Mouse (Mus musculus): Measurements from ENCODE around the gene Atoh8. TPM values are rescaled to one million over a fixed set of nuclear protein-coding genes. Genes with fewer than 3 reads are reported as not detected.

The Atoh8 gene
- polyA plus RNA-seq, 1 experiment from 2014 or later: 19.8 TPM

DNA sequence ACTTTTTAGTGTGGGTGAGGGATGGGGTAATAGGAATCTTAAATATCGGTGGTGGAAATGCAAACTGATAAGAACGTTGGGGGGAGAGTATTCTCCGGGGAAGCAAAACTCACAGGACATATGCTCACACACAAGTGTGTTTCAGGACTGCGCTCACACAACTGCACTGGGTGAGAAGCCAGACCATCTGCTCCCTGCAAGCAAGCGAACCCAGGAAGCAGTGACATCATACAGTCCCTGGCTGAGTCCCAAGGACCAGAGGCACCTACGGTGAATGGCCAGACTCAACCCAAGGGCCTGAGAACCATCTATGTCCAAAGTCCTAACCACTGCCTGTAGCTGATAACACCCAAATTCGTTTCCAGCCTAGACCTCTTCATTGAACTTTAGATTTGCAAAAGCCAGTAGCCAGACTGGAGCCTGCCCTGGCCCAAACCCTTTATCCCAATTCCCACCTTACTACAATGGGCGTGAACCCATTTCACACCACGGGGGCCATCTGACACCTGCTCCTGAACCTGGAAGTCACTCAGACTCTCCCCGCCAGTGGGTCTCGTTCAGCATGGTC, 35.7 kb upstream of the Atoh8 start:
- Histone ChIP-seq H3K9ac (no peak overlapping the region), H3K27ac (no peak overlapping the region), H3K27me3 (peaks cover 4% of the 10 kb centered on the region; the same call in 1 of the 2 replicates), H3K4me2 (no peak overlapping the region), H3K36me3 (no peaks in the 10 kb centered on the region), H3K9me3 (peaks cover under 1% of the 10 kb centered on the region; the same call in 1 of the 2 replicates), H3K4me3 (no peak overlapping the region), H3K4me1 (no peaks in the 10 kb centered on the region)
- 83% methylated on average over 11 of the region's 11 CpGs for whole genome bisulfite sequencing
- ATAC-seq (ENCODE audit: insufficient number of reproducible peaks, insufficient read depth, low FRiP score, low TSS enrichment, low read depth): no peak

DNA sequence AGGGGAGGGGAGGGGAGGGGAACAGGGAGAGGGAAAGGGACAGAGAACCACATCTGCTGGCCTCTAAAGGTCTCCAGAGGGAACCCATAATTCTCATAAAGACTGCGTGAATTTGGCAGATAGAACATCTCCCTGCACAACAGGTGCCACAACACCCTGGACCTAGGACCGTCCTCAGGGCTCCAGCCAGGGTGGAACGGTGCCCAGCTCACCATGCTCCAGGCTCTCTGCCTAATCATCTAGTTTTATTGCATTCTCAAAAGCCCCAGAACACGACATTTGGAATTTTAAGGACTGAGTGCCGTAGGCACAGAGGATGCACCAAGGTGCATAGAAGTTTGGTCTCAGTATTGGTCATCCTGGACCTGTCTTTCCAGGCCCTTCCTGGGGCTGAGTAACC, 34.9 kb upstream of the Atoh8 start:
- Histone ChIP-seq H3K36me3 (no peaks in the 10 kb centered on the region), H3K27ac (no peak overlapping the region), H3K27me3 (peaks cover 11% of the 10 kb centered on the region; the same call in 1 of the 2 replicates), H3K4me2 (no peak overlapping the region), H3K4me1 (no peaks in the 10 kb centered on the region), H3K9me3 (no peaks in the 10 kb centered on the region), H3K9ac (no peak overlapping the region), H3K4me3 (no peak overlapping the region)
- ATAC-seq (ENCODE audit: insufficient number of reproducible peaks, insufficient read depth, low FRiP score, low TSS enrichment, low read depth): no peak
- WGBS: 86% methylated on average over 5 of the region's 5 CpGs

DNA sequence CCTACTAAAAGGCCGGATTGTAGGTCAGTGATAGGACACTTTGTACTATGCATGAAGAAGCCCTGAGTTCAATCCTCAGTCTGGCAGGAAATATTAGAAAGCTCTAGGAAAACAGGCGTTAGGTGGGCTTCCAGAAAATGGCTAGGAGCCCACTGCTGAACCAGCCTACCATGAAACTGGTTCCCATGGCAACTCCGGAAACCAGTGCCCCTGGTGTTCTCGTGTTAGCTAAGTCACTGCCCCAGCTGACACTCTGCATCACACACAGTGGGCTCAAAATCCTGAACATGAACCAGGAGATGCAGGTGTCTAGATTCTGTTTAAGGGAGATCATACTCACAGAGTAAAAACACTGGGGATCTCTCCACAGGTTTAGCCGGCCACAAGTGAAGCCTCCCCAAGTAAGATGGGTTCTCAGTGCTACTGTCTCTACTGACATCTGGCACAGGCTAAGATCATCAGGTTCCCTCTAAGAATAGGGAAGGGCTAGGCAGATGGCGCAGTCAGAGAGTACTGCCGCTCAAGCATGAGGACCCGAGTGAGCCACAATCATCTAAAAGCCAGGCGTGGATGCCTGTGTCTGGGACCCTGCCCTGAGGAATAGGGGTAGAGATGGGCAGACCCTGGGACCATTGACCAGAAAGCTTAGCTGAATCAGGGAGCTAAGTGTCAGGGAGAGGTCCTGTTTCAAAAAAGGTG, 32.9 kb upstream of the Atoh8 start:
- no peak overlapping the region for H3K4me2 ChIP-seq
- 72% methylated on average over 9 of the region's 9 CpGs for WGBS
- no peak overlapping the region for H3K9ac ChIP-seq
- H3K27ac ChIP-seq: no peak overlapping the region
- H3K36me3 ChIP-seq: no peaks in the 10 kb centered on the region
- no peak for ATAC-seq (ENCODE audit: insufficient number of reproducible peaks, insufficient read depth, low FRiP score, low TSS enrichment, low read depth)
- H3K9me3 ChIP-seq: no peaks in the 10 kb centered on the region
- H3K4me1 ChIP-seq: no peaks in the 10 kb centered on the region
- peaks cover 11% of the 10 kb centered on the region; the same call in 1 of the 2 replicates for H3K27me3 ChIP-seq
- H3K4me3 ChIP-seq: no peak overlapping the region

DNA sequence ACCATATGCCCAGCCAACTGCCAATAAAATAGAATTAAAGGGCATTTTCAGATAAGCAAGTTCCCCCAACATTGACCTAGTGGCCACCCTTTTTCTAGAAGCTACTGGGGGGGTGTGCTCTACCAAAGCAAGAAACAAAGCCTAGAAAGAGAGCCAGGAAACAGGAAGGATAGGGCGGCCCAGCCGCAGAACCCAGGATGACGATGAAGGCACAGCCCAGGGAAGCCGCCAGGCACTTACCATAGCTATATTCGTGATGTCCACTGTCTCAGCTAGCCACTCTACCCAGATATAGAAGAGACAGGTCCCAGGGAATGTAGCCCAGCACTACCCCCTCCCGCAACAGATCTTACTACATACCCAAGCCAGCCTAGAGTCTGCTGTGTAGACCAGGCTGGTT, 30.3 kb upstream of the Atoh8 start:
- peaks cover 13% of the 10 kb centered on the region; the same call in 1 of the 2 replicates for H3K27me3 ChIP-seq
- no peak for ATAC-seq (ENCODE audit: insufficient number of reproducible peaks, insufficient read depth, low FRiP score, low TSS enrichment, low read depth)
- peaks cover 4% of the 10 kb centered on the region; the same call in 1 of the 2 replicates for H3K4me1 ChIP-seq
- H3K4me2 ChIP-seq: no peak overlapping the region
- H3K9ac ChIP-seq: no peak overlapping the region
- no peaks in the 10 kb centered on the region for H3K9me3 ChIP-seq
- WGBS: 78% methylated on average over 6 of the region's 6 CpGs
- no peak overlapping the region for H3K27ac ChIP-seq
- H3K36me3 ChIP-seq: no peaks in the 10 kb centered on the region
- H3K4me3 ChIP-seq: no peak overlapping the region

DNA sequence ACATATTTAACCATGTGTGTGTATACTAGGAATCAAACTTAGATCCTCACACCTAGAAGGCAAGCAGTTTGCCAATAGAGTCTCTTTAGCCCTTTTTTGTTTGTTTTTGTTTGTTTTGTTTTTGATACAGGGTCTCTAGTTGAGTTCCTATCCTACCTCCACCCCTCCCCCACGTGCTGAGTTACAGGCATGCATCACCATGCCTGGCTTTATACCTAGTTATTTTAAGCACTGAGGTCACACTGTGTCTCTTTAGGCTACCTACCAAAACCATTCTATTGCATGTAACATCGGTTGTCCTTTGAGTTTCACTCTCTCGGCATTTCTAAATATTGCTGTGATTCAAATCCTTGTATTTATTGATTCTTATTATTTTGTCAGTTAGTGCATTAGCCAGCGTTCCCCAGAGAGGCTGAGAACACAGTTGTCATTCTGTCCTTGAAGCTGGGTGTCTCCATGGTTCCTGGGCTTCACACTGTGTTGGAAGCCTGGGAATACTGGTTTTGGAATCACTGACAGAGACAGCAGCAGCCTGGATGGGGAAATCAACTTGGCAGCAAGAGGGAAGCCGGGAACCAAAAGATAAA, 28.4 kb upstream of the Atoh8 start:
- Histone ChIP-seq H3K4me3 (no peak overlapping the region), H3K36me3 (no peaks in the 10 kb centered on the region), H3K9me3 (no peaks in the 10 kb centered on the region), H3K4me2 (no peak overlapping the region), H3K4me1 (peaks cover 4% of the 10 kb centered on the region; the same call in 1 of the 2 replicates), H3K27me3 (peaks cover 22% of the 10 kb centered on the region), H3K9ac (no peak overlapping the region), H3K27ac (no peak overlapping the region)
- ATAC-seq (ENCODE audit: insufficient number of reproducible peaks, insufficient read depth, low FRiP score, low TSS enrichment, low read depth): no peak
- 69% methylated on average over 5 of the region's 5 CpGs for WGBS

DNA sequence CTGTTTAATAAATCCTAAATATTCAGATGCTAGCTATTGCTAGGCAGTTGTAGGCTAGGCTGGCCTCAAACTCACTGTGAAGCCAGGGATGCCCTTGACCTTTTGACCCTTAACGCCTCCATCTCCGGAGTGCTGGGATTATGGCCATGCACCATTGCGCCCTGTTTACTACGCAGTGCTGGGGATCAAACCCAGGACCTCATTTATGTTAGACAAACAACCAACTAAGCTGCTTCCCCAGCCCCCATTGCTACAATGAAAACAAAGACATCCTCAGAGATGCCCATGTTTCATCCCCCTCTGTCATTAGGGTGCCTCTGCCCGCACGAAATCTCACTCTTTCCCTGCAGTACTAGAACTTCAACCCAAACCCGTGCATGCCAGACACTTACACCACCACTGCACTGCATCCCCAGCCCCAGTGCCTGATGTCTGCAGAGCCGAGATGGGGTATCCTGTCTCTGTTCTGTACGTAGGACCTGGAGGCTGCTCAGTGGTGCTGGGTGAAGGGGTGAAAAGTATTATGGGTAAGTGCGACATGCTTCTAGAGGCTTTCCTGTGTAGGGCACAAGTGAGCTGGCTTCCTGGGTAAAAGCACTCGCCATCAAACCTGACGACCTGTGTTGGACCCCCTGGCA, 26.4 kb upstream of the Atoh8 start:
- Histone ChIP-seq H3K4me1 (peaks cover 4% of the 10 kb centered on the region; the same call in 1 of the 2 replicates), H3K4me2 (no peak overlapping the region), H3K27ac (no peak overlapping the region), H3K9ac (no peak overlapping the region), H3K27me3 (peaks cover 22% of the 10 kb centered on the region), H3K9me3 (no peaks in the 10 kb centered on the region), H3K36me3 (no peaks in the 10 kb centered on the region), H3K4me3 (no peak overlapping the region)
- WGBS: 77% methylated on average over 12 of the region's 12 CpGs
- no peak for ATAC-seq (ENCODE audit: insufficient number of reproducible peaks, insufficient read depth, low FRiP score, low TSS enrichment, low read depth)

DNA sequence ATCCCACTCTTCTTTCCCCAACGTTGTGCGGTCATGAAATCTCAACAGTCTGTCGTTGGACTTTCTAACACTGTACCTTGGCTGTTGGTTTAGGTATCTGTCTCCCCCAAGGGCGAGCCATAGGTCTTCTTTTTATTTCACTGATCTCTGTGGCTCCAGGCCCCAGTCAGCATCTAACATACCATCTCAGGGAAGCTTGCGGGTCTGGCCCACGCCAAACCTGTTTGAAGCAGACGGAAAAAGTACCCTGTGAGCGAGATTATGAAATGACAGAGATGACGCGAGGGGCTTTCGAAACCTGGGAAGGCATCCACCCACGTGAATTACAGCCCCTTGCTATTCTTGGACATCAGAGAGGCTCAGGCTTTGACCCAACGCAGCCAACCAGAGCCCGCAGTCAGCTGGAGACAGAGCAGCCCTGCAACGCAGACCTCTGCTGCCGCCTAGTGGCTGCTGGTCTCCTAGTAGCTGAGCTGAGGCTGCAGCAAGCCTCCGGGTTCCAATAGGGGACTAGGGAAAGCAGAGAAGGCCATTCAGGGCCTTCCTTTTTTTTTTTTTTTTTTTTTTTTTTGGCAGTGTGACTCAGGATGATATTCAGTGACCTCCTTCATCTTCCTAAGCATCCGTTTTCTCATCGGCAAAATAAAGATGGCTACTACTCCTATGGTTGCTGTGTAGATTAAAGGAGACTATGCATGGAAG, 25.8 kb upstream of the Atoh8 start:
- H3K27ac ChIP-seq: no peak overlapping the region
- no peaks in the 10 kb centered on the region for H3K9me3 ChIP-seq
- WGBS: 31% methylated on average over 19 of the region's 19 CpGs
- H3K4me1 ChIP-seq: peaks cover 4% of the 10 kb centered on the region; the same call in 1 of the 2 replicates
- ATAC-seq (ENCODE audit: insufficient number of reproducible peaks, insufficient read depth, low FRiP score, low TSS enrichment, low read depth): peak; percentile 82
- H3K4me3 ChIP-seq: no peak overlapping the region
- no peaks in the 10 kb centered on the region for H3K36me3 ChIP-seq
- H3K27me3 ChIP-seq: peaks cover 18% of the 10 kb centered on the region
- no peak overlapping the region for H3K4me2 ChIP-seq
- no peak overlapping the region for H3K9ac ChIP-seq

DNA sequence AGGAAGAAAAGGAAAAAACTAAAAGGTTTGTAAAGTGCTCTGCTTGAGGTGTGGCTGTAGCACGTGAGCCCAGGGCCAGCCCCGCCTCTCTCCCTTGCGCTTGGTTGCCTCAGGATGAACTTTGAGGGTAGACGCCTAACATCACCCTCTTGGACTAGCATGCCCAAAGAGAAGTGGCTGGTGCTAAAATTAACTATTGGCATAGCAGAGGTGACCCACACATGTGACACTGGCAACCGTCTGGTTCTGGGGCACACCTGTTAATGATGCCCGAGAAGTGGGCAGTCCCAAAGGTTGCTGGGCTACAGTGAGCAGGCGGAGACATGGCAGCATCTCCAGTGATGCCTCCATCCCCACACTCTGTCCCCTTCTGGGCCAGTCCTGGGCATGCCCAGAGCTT, 24.1 kb upstream of the Atoh8 start:
- WGBS: 71% methylated on average over 7 of the region's 7 CpGs
- Histone ChIP-seq H3K36me3 (no peaks in the 10 kb centered on the region), H3K4me3 (no peak overlapping the region), H3K4me2 (no peak overlapping the region), H3K4me1 (peaks cover 9% of the 10 kb centered on the region), H3K9ac (no peak overlapping the region), H3K27me3 (peaks cover 11% of the 10 kb centered on the region), H3K9me3 (no peaks in the 10 kb centered on the region), H3K27ac (no peak overlapping the region)
- ATAC-seq (ENCODE audit: insufficient number of reproducible peaks, insufficient read depth, low FRiP score, low TSS enrichment, low read depth): no peak

DNA sequence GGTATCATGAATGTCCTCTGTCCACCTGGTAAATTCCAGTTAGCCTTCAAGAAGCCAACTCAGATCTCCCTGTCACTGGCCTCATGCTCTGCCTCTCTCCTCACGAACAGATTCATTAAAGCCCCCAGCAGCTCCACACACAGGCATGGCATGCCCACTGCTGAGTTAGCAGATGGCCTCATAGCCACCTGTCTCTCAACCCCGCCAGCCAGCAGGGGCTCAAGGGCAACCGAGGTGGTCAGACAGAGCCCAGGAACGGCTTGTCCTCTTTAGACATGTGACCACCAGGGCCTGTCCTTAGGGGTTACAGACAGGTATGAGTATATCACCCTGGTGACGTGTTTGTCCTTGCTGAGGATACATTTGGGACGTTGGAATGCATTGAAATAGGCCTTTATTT, 19.9 kb upstream of the Atoh8 start:
- Histone ChIP-seq H3K4me3 (no peak overlapping the region), H3K27ac (no peak overlapping the region), H3K36me3 (no peaks in the 10 kb centered on the region), H3K27me3 (peaks cover 6% of the 10 kb centered on the region), H3K9me3 (no peaks in the 10 kb centered on the region), H3K9ac (no peak overlapping the region), H3K4me2 (no peak overlapping the region), H3K4me1 (peaks cover 8% of the 10 kb centered on the region)
- WGBS: 79% methylated on average over 6 of the region's 6 CpGs
- no peak for ATAC-seq (ENCODE audit: insufficient number of reproducible peaks, insufficient read depth, low FRiP score, low TSS enrichment, low read depth)

DNA sequence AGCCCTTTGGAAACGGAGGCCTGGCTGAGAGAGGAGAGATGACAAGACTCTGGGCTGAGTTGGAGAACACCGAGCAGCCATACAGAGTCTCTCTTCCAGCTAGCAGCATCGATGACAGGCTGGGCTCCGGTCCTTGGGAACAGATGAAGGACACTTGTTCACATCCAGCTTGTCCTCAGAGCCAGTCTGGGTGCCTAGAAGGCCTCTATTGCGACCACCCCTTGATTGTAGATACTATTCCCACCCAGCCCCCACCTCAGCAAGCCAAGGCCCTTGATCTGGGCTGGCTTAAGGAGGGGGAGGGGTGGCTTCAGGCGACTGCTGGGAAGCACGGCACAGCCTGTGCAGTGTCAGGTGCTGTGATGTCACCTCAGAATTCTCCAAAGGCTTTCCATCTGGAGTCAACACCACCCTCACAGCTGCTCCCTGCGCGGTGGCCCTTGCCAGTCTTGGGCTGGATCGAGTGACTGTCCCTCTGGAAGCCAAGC, 19.3 kb upstream of the Atoh8 start:
- H3K4me3 ChIP-seq: no peak overlapping the region
- no peak for ATAC-seq (ENCODE audit: insufficient number of reproducible peaks, insufficient read depth, low FRiP score, low TSS enrichment, low read depth)
- peaks cover under 1% of the 10 kb centered on the region for H3K27me3 ChIP-seq
- no peak overlapping the region for H3K4me2 ChIP-seq
- no peak overlapping the region for H3K9ac ChIP-seq
- H3K36me3 ChIP-seq: no peaks in the 10 kb centered on the region
- WGBS: 53% methylated on average over 10 of the region's 10 CpGs
- H3K27ac ChIP-seq: no peak overlapping the region
- H3K9me3 ChIP-seq: no peaks in the 10 kb centered on the region
- H3K4me1 ChIP-seq: peaks cover 8% of the 10 kb centered on the region

DNA sequence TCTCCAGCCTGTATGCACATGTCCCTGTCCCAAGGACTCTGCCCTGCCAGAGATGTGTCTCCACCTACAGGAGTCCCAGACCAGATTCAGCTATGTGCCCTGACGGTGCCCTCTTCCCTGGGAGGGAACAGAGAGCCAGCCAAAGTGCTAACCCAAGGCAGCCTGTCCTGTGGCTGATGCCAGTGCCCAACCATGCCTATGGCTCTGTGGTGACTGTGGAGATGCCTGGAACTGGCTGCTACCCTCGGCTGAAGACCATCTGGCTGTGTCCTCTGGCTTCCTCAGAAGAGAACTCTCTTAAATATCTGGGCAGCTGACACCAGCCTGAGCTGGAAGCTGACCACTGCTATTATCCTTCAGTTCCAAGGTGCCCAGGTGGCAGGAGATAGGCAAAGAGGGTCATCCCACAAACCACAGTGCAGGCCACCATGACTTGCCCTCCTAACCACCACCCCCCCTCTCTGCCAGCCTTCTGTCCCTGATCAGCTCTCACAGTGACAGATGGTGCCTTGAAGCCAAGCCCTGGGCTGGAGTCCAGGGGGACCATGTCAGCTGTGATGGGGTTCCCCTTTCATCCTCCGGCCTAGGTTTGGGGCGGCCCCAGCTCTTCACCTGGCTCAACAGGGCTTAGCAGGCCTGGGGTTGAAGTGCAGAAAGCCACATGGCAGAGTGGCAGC, 18.7 kb upstream of the Atoh8 start:
- Histone ChIP-seq H3K4me3 (no peak overlapping the region), H3K27me3 (no peaks in the 10 kb centered on the region), H3K36me3 (no peaks in the 10 kb centered on the region), H3K27ac (no peak overlapping the region), H3K9me3 (no peaks in the 10 kb centered on the region), H3K4me1 (peaks cover 12% of the 10 kb centered on the region), H3K4me2 (no peak overlapping the region), H3K9ac (no peak overlapping the region)
- 73% methylated on average over 4 of the region's 4 CpGs for WGBS
- 0 out of 2 replicates have a peak, but pooled peaks have one; percentile 32 for ATAC-seq (ENCODE audit: insufficient number of reproducible peaks, insufficient read depth, low FRiP score, low TSS enrichment, low read depth)
